Mouse (Mus musculus): ENCODE results near the gene Tcp10a. TPM values are rescaled to one million over a fixed set of nuclear protein-coding genes. Genes with fewer than 3 reads are reported as not detected.
"Not testable (repeated sequence)": the region's sequence is repeated elsewhere in the genome, so short reads cannot be mapped to it uniquely, and the experiment has no call there.

Tcp10a gene
- not detected in 2 replicates for polyA plus RNA-seq (2012; rRNA removed)

GRCm38 (mm10) chr17:7324346-7324745 lies at the start of gene Tcp10a:
Gene Tcp10a, plus strand, starts transcription at chr17:7324646.
- H3K4me3 ChIP-seq (ENCODE audit: extremely low read depth, insufficient read depth, insufficient read length); H3K27ac ChIP-seq (ENCODE audit: insufficient read depth, low read length); H3K4me1 ChIP-seq (ENCODE audit: control insufficient read depth, insufficient read depth, insufficient read length); H3K36me3 ChIP-seq (ENCODE audit: control insufficient read depth, insufficient read depth, low read length); H3K27me3 ChIP-seq (ENCODE audit: control insufficient read depth, insufficient read depth, low read length); DNase-seq (ENCODE audit: low read depth in 1 of 2, low spot score in 2 of 2): not testable (repeated sequence)
- WGBS = 90% methylated on average over 5 of the region's 5 CpGs

GRCm38 (mm10) chr17:7278702-7279242 lies 45.7 kb upstream of the Tcp10a start:
- no peak for DNase-seq (ENCODE audit: low read depth in 1 of 2, low spot score in 2 of 2)
- H3K36me3 ChIP-seq (ENCODE audit: control insufficient read depth, insufficient read depth, low read length) = no peaks in the 10 kb centered on the region
- no peak overlapping the region for H3K27ac ChIP-seq (ENCODE audit: insufficient read depth, low read length)
- TF ChIP-seq POLR2A (IDR thresholded peaks at IDR 0.05; ENCODE audit: low read depth, low read length) (no peak), CTCF (IDR thresholded peaks at IDR 0.05; ENCODE audit: extremely low read depth, insufficient read depth, insufficient read length, insufficient replicate concordance) (no peak)
- no peak overlapping the region for H3K4me3 ChIP-seq (ENCODE audit: extremely low read depth, insufficient read depth, insufficient read length)
- 92% methylated on average over 15 of the region's 15 CpGs for WGBS
- H3K27me3 ChIP-seq (ENCODE audit: control insufficient read depth, insufficient read depth, low read length) = no peaks in the 10 kb centered on the region
- no peaks in the 10 kb centered on the region for H3K4me1 ChIP-seq (ENCODE audit: control insufficient read depth, insufficient read depth, insufficient read length)

- Histone ChIP-seq H3K4me1 (ENCODE audit: control insufficient read depth, insufficient read depth, insufficient read length) (no peaks in the 10 kb centered on the region), H3K27ac (ENCODE audit: insufficient read depth, low read length) (no peak overlapping the region), H3K27me3 (ENCODE audit: control insufficient read depth, insufficient read depth, low read length) (no peaks in the 10 kb centered on the region), H3K4me3 (ENCODE audit: extremely low read depth, insufficient read depth, insufficient read length) (no peak overlapping the region), H3K36me3 (ENCODE audit: control insufficient read depth, insufficient read depth, low read length) (no peaks in the 10 kb centered on the region)
- WGBS = 94% methylated on average over 9 of the region's 9 CpGs
- DNase-seq (ENCODE audit: low read depth in 1 of 2, low spot score in 2 of 2) = no peak
- TF ChIP-seq CTCF (IDR thresholded peaks at IDR 0.05; ENCODE audit: extremely low read depth, insufficient read depth, insufficient read length, insufficient replicate concordance) (no peak), POLR2A (IDR thresholded peaks at IDR 0.05; ENCODE audit: low read depth, low read length) (no peak)
Measured at GRCm38 (mm10) chr17:7279251-7279650, 45.2 kb upstream of the Tcp10a start.

GRCm38 (mm10) chr17:7284297-7284910 lies 40.0 kb upstream of the Tcp10a start:
- no peak overlapping the region for H3K27ac ChIP-seq (ENCODE audit: insufficient read depth, low read length)
- DNase-seq (ENCODE audit: low read depth in 1 of 2, low spot score in 2 of 2) = no peak
- no peaks in the 10 kb centered on the region for H3K36me3 ChIP-seq (ENCODE audit: control insufficient read depth, insufficient read depth, low read length)
- H3K27me3 ChIP-seq (ENCODE audit: control insufficient read depth, insufficient read depth, low read length) = no peaks in the 10 kb centered on the region
- no peaks in the 10 kb centered on the region for H3K4me1 ChIP-seq (ENCODE audit: control insufficient read depth, insufficient read depth, insufficient read length)
- no peak overlapping the region for H3K4me3 ChIP-seq (ENCODE audit: extremely low read depth, insufficient read depth, insufficient read length)
- WGBS = 93% methylated on average over 8 of the region's 8 CpGs
- TF ChIP-seq CTCF (IDR thresholded peaks at IDR 0.05; ENCODE audit: extremely low read depth, insufficient read depth, insufficient read length, insufficient replicate concordance) (no peak), POLR2A (IDR thresholded peaks at IDR 0.05; ENCODE audit: low read depth, low read length) (no peak)

DNA sequence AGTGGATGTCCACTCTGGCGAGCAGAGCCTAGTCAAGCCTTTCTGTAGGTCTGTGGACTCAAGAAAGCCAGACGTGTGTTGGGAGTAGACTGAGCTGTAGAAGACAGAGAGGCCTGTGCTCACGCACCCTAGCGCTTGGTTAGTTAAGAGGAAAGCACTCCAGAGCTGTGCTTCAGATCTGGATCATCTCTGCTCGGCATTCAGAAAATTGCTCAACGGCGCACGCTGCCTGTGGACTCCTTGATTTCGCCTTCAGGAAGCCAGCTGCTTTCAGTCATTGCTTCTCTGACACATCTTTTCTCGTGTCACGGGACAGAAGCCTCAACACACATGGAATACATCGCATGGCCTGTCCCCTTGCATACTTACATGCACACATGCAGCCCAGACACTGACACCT lies 39.2 kb upstream of the Tcp10a start:
- DNase-seq (ENCODE audit: low read depth in 1 of 2, low spot score in 2 of 2) = no peak
- no peak overlapping the region for H3K4me3 ChIP-seq (ENCODE audit: extremely low read depth, insufficient read depth, insufficient read length)
- 87% methylated on average over 12 of the region's 12 CpGs for WGBS

GRCm38 (mm10) chr17:7286422-7287050 lies 37.9 kb upstream of the Tcp10a start:
- no peak overlapping the region for H3K4me3 ChIP-seq (ENCODE audit: extremely low read depth, insufficient read depth, insufficient read length)
- DNase-seq (ENCODE audit: low read depth in 1 of 2, low spot score in 2 of 2) = no peak
- TF ChIP-seq CTCF (IDR thresholded peaks at IDR 0.05; ENCODE audit: extremely low read depth, insufficient read depth, insufficient read length, insufficient replicate concordance) = no peak
- 91% methylated on average over 12 of the region's 12 CpGs for WGBS
- H3K36me3 ChIP-seq (ENCODE audit: control insufficient read depth, insufficient read depth, low read length) = no peaks in the 10 kb centered on the region
- no peaks in the 10 kb centered on the region for H3K27me3 ChIP-seq (ENCODE audit: control insufficient read depth, insufficient read depth, low read length)
- H3K27ac ChIP-seq (ENCODE audit: insufficient read depth, low read length) = no peak overlapping the region
- no peaks in the 10 kb centered on the region for H3K4me1 ChIP-seq (ENCODE audit: control insufficient read depth, insufficient read depth, insufficient read length)

More for the DNA sequence above, 39.2 kb upstream of the Tcp10a start:
- TF ChIP-seq CTCF (IDR thresholded peaks at IDR 0.05; ENCODE audit: extremely low read depth, insufficient read depth, insufficient read length, insufficient replicate concordance) (no peak), POLR2A (IDR thresholded peaks at IDR 0.05; ENCODE audit: low read depth, low read length) (no peak)
- Histone ChIP-seq H3K4me1 (ENCODE audit: control insufficient read depth, insufficient read depth, insufficient read length) (no peaks in the 10 kb centered on the region), H3K36me3 (ENCODE audit: control insufficient read depth, insufficient read depth, low read length) (no peaks in the 10 kb centered on the region), H3K27ac (ENCODE audit: insufficient read depth, low read length) (no peak overlapping the region), H3K27me3 (ENCODE audit: control insufficient read depth, insufficient read depth, low read length) (no peaks in the 10 kb centered on the region)

DNA sequence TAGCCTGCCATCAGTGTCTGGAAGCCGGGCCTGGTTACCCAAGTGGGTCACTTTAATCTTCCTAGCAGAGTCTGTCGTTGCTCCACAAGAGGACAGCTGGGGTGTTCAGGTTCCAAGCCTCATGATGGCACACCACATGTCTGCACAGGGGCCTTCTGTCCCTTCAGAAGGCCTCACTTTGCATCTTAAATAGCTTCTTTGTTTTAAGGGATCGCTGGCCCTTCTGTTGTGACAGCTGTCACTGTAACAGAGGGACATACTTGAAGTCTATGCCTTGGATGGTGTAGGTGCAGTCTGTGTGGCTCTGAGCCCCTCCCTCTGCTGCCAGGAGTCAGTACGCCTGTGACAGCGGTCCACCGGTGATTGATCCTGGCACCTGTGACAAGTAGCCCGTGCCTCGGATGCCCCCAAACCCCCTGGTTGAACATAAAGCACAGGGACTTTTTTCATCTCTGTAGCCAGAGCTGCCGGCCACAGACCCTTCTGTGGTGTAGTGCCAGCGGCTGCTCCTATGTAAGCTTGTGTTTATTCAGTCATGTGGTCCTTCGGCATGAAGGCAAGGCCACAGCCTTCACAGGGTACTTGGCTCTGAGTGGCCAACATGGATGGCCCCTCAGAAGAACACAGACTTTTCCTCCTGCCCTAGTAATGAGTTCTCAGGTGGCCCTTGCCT lies 32.3 kb upstream of the Tcp10a start:
- TF ChIP-seq POLR2A (IDR thresholded peaks at IDR 0.05; ENCODE audit: low read depth, low read length) (no peak), CTCF (IDR thresholded peaks at IDR 0.05; ENCODE audit: extremely low read depth, insufficient read depth, insufficient read length, insufficient replicate concordance) (no peak)
- no peak overlapping the region for H3K27ac ChIP-seq (ENCODE audit: insufficient read depth, low read length)
- H3K27me3 ChIP-seq (ENCODE audit: control insufficient read depth, insufficient read depth, low read length) = no peaks in the 10 kb centered on the region
- no peaks in the 10 kb centered on the region for H3K36me3 ChIP-seq (ENCODE audit: control insufficient read depth, insufficient read depth, low read length)
- WGBS = 88% methylated on average over 11 of the region's 11 CpGs
- H3K4me1 ChIP-seq (ENCODE audit: control insufficient read depth, insufficient read depth, insufficient read length) = no peaks in the 10 kb centered on the region
- H3K4me3 ChIP-seq (ENCODE audit: extremely low read depth, insufficient read depth, insufficient read length) = no peak overlapping the region
- no peak for DNase-seq (ENCODE audit: low read depth in 1 of 2, low spot score in 2 of 2)

DNA sequence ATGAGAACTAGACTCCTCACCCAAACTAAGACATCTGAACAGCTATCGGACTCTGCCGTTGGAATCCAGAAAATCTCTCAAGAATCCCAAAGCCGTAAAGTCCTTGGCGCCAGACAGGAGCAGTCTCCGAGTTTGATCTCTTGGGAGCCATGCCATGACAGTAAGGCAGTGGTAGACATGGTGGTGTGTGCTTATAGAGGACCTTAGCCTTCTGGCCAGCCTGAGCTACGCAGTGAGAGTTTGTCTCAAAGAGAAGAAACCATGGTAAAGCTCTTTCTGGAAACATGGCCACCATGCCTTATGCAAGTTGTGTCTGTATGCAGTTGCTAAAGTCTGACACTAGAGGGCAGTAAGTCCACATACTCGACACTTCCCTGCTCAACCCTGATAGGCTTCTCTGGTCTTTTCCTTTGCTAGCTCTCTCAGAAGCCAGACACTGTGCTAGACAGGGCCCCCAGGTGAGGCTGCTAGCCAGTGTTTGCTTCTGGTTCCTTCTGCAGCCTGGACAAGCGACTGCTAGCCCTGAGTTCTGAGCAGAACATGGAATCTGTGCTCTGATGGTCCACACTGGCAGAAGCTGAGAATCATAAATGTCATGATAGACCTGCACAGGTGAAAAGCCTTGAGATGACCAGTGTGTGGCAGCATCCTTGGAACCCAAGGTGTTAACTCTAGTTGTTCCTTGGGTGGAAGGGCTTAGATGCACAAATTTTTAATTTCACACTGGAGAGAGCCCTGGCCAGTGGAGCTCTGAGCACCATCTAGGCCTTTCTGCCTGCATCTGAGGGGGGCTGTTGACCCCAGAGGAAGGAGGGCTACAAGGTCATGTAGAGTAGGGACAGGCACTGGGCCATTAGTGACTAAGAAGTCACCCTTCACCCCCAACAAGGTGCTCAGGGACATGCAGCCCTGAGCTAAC lies 17.9 kb upstream of the Tcp10a start:
- not testable (repeated sequence) for H3K27ac ChIP-seq (ENCODE audit: insufficient read depth, low read length); H3K36me3 ChIP-seq (ENCODE audit: control insufficient read depth, insufficient read depth, low read length); H3K4me3 ChIP-seq (ENCODE audit: extremely low read depth, insufficient read depth, insufficient read length); H3K4me1 ChIP-seq (ENCODE audit: control insufficient read depth, insufficient read depth, insufficient read length); H3K27me3 ChIP-seq (ENCODE audit: control insufficient read depth, insufficient read depth, low read length); DNase-seq (ENCODE audit: low read depth in 1 of 2, low spot score in 2 of 2)
- 58% methylated on average over 8 of the region's 8 CpGs for WGBS

Data from spleen, adult 2 months (tissue).